Mouse (Mus musculus): ENCODE data around the gene Erg.

The Erg gene

GRCm38 (mm10) chr16:95586311-95586602 is at the start of gene Erg:
Gene Erg, minus strand, starts transcription at chr16:95586593.
- peak; percentile 40 for DNase-seq (ENCODE audit: extremely low spot score, low spot score)

DNA sequence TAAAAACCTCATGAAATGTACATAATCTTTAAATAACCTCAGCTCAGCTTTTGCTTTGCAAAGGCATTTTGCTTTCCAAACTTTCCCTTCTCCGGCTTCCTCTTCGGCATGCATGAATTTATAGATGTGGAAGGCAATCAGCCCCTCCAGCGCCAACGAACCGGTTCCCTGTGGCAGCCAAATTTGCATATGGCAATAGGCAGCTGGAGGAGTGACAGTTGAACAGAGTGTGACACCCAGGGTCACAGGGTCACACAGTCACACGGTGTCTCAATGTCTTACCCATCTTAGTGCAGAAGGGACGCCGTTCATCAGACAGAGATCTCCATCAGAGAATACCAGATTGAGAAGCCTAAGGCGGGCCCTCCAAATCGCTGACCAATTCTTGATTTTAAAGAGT is 45.4 kb upstream of the Erg start:
- no peak for DNase-seq (ENCODE audit: extremely low spot score, low spot score)

- DNase-seq (ENCODE audit: extremely low spot score, low spot score), result no peak
Observed at GRCm38 (mm10) chr16:95623876-95624770, 37.7 kb upstream of the Erg start.

DNA sequence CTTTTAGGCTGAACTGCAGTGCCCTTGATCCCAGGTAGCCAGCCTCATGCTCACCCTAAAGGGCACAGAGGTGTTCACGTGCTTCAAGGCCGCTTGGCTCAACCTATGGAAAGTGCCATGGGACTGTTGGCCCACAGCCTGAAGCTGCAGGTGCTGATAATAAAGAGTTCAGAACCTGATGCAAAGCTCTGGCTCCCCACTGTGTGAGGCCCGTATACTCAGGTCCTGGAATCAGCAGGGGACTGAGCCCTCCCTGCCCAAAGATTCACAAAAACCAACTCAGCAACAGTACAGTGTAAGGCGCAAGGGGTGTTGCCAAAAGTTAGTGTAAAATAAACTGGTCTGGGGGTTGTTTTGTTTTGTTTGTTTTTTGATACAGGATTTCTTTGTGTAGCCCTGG is 36.7 kb upstream of the Erg start:
- DNase-seq (ENCODE audit: extremely low spot score, low spot score), result no peak

GRCm38 (mm10) chr16:95619859-95620325 is 33.5 kb upstream of the Erg start:
- no peak for DNase-seq (ENCODE audit: extremely low spot score, low spot score)

DNA sequence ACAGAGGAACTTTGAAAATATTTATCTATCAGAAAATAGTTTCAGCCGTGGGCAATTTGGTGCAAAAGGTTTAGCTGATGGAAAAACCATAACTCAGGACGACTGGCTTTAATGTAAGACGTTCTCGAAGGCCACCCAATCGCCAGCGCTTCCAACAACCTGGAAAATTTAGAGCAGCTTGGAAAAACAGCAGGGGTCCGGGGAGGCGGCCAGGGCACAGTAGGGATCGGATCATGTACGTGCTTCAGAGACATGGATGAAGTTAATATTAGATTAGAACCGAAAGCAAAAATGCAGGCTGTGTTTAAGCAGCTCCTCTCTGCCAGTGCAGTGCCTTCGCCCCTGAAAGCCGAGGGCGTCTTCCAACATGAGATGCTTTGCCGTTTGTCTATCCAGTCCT is 31.8 kb upstream of the Erg start:
- DNase-seq (ENCODE audit: extremely low spot score, low spot score), result no peak

GRCm38 (mm10) chr16:95617720-95618119 is 31.3 kb upstream of the Erg start:
- no peak for DNase-seq (ENCODE audit: extremely low spot score, low spot score)

GRCm38 (mm10) chr16:95615579-95615978 is 29.2 kb upstream of the Erg start:
- DNase-seq (ENCODE audit: extremely low spot score, low spot score), result peak; percentile 42

- DNase-seq (ENCODE audit: extremely low spot score, low spot score), result no peak
Observed at GRCm38 (mm10) chr16:95614482-95614881, 28.1 kb upstream of the Erg start.

DNA sequence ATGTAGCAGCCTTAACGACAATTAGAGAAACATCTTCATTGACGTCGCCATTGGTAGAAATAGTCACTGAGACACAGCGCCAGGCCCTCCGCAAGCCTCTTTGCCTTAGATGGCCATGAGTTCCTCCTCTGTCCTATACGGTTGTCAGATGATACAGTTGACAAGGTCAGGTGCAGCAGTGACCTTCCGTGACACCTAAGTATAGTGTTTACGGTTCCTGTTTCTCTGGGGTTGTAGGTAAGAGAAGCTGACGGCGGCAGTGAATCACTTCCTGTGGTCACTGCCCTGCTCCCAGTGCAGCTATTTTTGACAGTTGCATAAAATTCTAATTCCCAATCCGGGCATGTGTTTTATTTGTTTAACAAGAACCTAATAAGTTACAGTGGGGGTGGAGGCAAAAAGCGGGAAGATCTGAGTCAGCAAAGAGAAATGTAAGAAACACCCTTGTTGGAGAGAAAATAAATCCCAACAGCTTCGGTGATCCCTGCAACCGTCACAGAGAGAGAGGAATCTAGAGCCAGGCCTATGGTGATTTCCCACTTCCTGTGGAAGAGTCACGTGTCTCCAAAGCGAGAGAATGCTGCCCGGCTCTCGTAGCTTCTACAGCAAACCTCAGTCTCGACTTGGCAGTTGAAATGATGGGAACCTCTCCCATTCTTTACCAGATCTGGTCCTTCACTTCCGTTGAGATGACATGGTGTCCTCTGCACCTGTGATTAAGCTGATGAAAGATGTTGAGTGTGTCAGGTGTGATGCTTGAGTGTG is 25.8 kb upstream of the Erg start:
- no peak for DNase-seq (ENCODE audit: extremely low spot score, low spot score)

- DNase-seq (ENCODE audit: extremely low spot score, low spot score), result no peak
Observed at GRCm38 (mm10) chr16:95608624-95609023, 22.2 kb upstream of the Erg start.

- DNase-seq (ENCODE audit: extremely low spot score, low spot score), result peak; percentile 78
Observed at GRCm38 (mm10) chr16:95605304-95605703, 18.9 kb upstream of the Erg start.

DNA sequence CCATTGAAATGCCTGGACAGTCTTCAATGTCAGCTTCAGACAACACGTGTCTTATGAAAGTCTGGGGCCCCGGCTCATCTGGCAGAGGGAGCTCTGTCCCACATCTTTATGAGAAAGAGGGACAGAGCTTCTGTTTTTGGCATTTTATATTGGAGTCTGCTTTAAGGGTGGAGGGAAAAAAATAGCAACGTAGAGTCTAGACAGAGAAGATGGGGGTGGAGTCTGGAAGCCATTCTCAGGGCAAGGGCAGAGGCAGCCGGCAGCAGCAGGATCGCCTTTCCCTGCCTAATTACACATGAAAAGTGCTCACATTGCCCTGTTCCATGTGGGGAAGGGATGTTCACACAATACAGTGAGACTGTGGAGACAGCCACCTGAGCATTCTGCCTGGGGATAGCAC is 16.1 kb upstream of the Erg start:
- DNase-seq (ENCODE audit: extremely low spot score, low spot score), result no peak

GRCm38 (mm10) chr16:95601807-95602206 is 15.4 kb upstream of the Erg start:
- no peak for DNase-seq (ENCODE audit: extremely low spot score, low spot score)

GRCm38 (mm10) chr16:95601219-95601580 is 14.8 kb upstream of the Erg start:
- DNase-seq (ENCODE audit: extremely low spot score, low spot score), result no peak

DNA sequence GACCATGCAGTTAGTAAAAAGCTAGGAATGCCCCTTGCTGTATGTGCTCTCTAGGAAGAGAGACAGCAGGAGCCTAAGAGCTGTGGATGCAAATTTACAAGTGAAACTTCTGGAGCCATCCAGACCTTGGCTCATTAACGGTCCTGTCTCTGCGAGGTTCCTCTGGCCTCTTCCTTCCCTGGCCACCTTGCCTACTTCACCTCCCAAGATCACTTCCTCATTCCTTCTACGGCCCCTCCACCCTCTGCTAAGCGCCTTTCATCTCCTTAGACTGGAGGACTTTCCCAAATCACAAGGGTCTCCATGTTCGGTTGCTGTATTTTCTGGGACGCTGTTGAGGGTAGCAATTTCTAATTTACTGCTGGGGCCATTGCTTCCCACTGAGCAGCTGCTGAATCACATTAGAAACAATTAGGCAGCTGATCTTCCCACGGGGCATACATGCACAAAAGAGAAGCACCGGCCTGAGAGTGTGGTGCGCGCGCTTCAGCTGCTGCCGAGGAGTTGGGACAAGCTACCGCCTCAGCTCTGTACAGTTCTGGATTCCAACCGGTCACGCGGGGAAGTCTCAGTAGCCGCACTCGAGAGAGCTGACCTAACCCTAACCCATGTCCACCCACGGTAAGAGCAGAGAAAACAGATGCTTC is 14.3 kb upstream of the Erg start:
- no peak for DNase-seq (ENCODE audit: extremely low spot score, low spot score)

GRCm38 (mm10) chr16:95598930-95599329 is 12.5 kb upstream of the Erg start:
- DNase-seq (ENCODE audit: extremely low spot score, low spot score), result no peak

DNA sequence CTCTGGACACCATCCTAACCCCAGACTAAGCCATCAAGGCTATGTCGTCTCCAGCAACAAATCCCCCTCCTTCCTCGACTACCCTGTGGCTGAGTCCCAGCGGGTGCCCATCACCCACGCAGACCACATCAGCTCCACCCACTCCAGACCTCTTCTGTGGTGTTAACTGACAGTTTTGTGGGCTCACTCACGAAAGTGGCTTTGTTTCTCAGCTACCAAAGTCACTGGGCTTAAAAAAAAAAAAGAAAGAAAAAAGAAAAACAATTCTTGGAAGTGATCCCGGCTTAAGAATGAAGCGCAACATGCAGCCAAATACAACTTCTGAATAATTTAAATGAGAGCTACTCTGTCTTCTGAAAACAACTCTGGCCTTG is 11.2 kb upstream of the Erg start:
- DNase-seq (ENCODE audit: extremely low spot score, low spot score), result no peak

GRCm38 (mm10) chr16:95596884-95597577 is 10.6 kb upstream of the Erg start:
- DNase-seq (ENCODE audit: extremely low spot score, low spot score), result no peak

DNA sequence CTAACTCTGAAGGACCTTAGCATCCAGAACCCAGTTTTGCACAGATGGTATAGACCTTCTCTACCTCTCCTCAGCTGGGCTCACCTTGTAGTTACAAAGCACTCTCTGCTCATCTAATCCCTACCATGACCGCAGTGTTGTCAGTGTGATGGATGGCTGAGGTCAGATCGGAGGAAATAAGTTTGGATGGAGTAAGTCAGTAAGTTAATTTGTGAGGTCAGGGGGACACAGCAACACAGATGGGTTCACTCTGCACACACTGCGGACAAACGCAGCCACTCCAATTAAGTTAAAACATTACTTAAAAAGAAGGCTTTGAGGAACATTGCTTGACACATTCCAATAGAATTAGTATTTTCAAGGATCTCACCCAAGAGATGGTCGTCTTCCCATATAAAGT is 2.5 kb upstream of the Erg start:
- no peak for DNase-seq (ENCODE audit: extremely low spot score, low spot score)

GRCm38 (mm10) chr16:95586726-95587125 is 333 bp upstream of the Erg start:
- no peak for DNase-seq (ENCODE audit: extremely low spot score, low spot score)

Measured in neural tube, embryonic 10.5 days (tissue).